Mouse (Mus musculus): ENCODE data around the gene Mrpl42. TPM values are rescaled to one million over a fixed set of nuclear protein-coding genes. Genes with fewer than 3 reads are reported as not detected.
A peak's percentile ranks its signal among the peaks of the same experiment; 100 is the strongest.

Gene Mrpl42
- total RNA-seq, 2 experiments from 2014 or later, result 81.7 to 84.0 TPM

DNA sequence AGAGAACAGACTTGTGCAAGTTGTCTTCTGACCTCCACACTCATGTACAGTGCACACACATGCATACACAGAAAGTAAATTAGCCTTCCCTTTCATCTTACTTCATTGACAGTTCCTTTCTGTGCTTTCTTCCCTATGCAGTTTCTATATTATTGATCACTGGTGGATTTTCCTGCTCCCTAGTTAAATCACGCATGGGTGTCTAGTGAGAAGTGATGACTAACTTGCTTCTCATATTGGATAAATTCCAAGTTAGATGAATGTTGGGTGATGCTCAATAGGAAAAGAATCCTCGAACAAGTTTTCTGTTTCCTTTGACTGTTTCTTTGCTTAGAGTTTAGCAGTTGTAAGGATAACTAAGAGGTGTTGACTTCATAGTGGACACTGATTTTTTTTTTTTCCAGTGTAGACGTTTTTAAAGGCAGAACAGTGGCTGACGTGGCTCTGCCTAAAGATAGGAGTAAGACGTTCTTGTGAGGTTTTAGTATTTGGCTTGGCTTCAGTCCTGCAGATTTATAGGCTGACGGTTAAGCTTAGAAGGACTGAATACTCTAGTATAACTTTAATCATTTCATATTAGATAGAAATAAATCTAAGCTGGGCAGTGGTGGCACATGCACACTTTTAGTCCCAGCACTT lies 23.4 kb upstream of the Mrpl42 start:
- no peak for DNase-seq (ENCODE audit: low spot score in 2 of 2)
- intact Hi-C loops (cut with DNase I), result no loop called here

GRCm38 (mm10) chr10:95517656-95518055 lies 15.9 kb upstream of the Mrpl42 start:
- DNase-seq (ENCODE audit: low spot score in 2 of 2), result no peak
- intact Hi-C loops (cut with DNase I), result no loop called here

GRCm38 (mm10) chr10:95515293-95515931 lies 13.7 kb upstream of the Mrpl42 start:
- no peak for DNase-seq (ENCODE audit: low spot score in 2 of 2)
- intact Hi-C loops (cut with DNase I), result no loop called here

DNA sequence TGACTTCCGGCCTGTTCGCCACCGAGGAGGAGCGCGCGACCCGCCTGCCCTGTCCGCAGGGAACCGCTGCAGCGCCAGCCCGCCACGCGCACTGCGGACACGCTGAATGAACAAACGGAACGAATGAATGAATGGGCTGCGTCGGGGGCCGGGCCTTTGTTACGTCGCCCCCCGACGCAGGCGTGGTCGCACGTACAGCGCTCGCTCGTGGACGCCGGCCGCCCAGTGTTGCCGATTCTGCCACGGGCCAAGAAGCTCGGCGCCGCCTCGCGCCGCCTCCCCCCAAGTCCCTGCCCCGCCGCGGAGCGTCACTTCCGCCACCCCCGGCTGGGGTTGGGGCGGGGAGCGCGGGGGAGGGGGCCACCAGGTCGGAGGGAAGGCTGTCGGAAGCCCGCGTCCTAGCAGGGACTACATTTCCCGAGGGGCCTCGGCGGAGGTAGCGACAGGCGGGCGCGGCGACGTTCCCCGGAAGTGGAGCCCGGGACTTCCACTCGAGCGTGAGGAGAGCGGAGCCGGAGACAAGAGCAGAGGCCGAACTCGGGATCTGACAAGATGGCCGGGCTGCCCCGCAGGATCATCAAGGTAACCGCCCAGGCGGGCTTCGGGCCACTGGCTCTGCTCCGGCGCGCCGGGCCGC lies 13.0 kb upstream of the Mrpl42 start, which contains the start of gene Ube2n:
Ube2n (plus strand) TSS at position 490 of the 637 bp plus-strand sequence.
- peak; percentile 97 to 98 for DNase-seq (ENCODE audit: low spot score in 2 of 2)
- intact Hi-C loops (cut with DNase I), result no loop called here

DNA sequence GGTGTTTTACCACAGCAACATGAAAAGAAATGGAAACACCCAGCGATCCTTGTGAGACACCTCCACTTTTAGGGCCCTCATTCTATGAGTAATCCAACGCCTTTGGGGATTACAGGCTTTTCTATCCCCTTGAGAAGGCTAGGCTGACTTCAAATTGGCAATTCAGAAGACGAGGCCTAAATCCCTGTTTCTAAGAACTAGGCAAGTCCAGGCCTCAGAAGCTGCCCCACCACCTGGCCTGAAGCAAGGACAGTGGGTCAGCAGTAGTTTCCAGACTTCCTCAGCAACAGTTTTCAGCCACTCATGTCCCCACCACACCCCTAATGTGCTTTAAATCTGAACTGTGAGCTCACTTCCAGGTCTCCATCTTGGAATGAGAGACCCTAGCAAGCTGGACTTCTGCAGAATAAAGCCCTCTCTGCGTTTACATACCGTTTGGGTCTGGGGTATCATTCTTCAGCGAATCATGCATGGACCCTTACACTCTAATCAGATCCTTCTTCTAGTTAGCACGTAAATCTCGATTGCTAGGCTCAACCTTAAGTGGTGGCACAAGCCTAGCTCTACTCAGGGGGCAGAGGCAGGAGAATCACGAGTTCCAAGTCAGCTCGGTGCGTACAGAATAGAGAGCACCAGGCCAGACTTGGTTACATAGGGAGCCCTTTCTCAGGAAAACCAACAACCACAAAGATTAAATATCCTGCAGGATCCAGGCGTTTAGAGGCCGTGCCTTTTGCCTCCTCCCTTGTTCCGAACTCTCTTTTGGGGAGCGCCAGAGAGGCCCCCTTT lies 12.2 kb upstream of the Mrpl42 start:
- intact Hi-C loops (cut with DNase I), result no loop called here
- DNase-seq (ENCODE audit: low spot score in 2 of 2), result no peak

DNA sequence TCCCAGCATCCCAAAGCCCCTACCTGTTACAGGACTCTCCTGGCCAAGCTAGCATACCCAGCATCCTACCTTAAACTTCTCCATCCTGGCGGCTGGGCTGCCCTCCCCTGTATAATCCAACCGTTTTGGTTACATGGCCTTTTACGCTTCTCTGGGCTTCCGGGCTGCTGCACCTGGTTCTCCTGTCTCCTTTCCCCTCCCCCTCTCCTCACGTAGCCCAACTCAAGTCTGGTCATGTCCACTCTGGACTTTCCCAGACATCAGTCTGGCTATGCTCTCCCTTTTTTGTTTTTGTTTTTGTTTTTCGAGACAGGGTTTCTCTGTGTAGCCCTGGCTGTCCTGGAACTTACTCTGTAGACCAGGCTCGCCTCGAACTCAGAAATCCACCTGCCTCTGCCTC lies 10.9 kb upstream of the Mrpl42 start:
- intact Hi-C loops (cut with DNase I), result no loop called here
- no peak for DNase-seq (ENCODE audit: low spot score in 2 of 2)

- DNase-seq (ENCODE audit: low spot score in 2 of 2), result no peak
- intact Hi-C loops (cut with DNase I), result no loop called here
Observed at GRCm38 (mm10) chr10:95509263-95509662, 7.5 kb upstream of the Mrpl42 start.

DNA sequence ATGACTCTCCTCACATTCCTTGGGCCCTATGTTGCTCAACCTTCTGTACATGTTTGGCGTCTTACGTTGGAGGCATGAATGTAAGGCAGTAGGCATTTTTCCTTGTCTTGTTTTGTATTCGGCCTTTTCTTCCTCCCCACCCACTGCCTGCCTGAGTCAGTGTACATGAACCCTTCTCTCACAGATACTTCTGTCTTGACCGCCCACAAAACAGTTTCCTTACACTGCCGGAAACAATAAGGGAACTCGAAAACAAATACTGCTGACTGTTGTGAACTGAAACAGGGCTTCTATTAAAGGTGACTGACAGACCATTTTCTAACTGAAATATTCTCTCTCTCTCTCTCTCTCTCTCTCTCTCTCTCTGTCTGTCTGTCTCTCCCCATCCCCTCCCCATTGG lies 7.1 kb upstream of the Mrpl42 start:
- intact Hi-C loops (cut with DNase I), result no loop called here
- DNase-seq (ENCODE audit: low spot score in 2 of 2), result no peak

GRCm38 (mm10) chr10:95508126-95508525 lies 6.4 kb upstream of the Mrpl42 start:
- intact Hi-C loops (cut with DNase I), result no loop called here
- DNase-seq (ENCODE audit: low spot score in 2 of 2), result no peak

DNA sequence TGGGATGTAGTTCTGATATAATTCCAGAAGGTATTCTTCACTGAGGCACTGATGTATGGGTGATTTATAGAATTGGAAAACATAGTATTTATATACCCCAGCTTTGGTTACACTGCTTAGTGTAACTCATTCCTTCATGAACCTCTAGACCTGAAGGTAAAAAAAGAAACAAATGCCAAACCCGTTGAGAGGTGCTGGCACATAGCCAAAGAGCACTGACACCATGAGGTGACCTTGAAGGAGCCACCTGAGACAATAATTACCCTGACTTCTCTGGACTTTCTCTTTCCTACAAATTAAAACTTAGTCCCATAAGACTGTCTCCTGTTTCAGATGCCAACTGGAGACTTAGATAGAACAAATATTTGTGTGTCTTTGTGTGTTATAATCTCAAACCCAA lies 2.6 kb upstream of the Mrpl42 start:
- DNase-seq (ENCODE audit: low spot score in 2 of 2), result no peak
- intact Hi-C loops (cut with DNase I), result no loop called here

DNA sequence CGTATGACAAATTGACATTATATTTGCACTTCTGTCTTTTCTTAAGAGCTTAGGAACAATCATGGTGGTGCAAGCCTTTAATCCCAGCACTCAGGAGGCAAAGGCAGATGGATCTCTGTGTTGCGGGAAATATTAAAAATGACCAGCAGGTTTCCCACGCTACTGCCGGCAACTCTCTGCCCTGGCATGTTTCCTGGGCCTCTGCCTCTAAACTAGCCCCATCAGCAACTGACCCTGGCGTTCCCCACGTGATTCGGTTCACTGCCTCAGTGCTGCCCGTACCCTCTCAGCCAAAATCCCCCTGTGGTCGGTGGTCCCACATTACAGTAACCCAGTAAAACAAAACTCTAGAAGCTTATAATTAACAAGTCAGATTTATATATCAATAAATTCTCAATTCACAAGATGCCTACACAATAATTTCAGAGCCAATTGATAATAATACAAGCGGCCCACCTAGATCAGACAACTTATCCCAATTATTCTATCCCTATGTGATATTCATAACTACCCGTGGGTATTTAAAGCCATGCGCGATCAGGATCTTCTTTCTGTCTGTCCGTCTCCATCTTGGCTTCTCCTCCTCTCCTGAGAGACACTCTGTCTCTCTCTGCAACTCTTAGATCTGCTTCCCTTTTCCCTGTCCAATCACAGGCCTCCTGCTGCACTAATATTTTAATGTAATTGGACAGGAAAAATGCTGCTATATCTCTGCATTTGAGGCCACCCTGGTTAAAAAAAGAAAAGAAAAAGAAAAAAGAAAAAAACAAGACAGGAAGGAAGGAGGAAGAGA lies 1.9 kb upstream of the Mrpl42 start:
- no peak for DNase-seq (ENCODE audit: low spot score in 2 of 2)
- intact Hi-C loops (cut with DNase I), result no loop called here

DNA sequence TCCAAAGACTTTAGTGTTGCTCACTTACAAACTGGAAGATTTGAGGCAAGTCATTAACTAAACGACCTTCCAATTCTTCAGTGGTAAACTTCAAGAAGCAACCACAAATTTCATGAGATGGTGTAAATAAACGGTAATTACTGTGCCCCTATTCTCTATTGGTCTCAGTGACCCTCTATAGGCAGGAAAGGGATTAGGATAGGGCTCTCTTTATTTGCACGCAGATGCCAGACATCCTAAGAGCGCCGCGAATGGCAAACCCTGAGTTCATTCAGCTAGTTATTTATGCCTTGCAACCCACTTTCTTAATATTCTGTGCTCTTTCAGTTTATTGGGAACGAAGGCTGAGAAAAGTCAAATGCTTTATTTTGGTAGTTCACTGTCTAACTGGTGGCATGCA lies 707 bp downstream of the Mrpl42 start:
- intact Hi-C loops (cut with DNase I), result no loop called here
- no peak for DNase-seq (ENCODE audit: low spot score in 2 of 2)

DNA sequence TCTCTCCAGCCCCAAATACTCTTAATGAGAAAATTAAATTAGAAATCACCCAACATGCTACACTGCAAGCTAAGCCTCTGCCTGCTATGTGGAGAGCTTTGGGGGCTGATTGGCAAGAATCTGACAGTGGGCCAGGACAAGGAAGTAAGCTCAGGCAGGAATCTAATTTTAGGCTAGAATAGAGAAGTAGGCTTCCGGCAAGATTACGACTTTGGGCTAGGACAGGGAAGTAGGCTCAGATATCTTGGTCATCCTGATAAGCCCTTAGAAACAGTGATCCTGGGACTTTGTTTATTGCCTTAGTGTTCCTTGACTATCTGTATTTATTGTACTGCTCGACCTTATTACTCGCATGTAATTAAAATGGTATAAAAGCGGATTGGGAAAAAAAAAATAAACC lies 7.5 kb downstream of the Mrpl42 start:
- intact Hi-C loops (cut with DNase I), result no loop called here
- no peak for DNase-seq (ENCODE audit: low spot score in 2 of 2)

DNA sequence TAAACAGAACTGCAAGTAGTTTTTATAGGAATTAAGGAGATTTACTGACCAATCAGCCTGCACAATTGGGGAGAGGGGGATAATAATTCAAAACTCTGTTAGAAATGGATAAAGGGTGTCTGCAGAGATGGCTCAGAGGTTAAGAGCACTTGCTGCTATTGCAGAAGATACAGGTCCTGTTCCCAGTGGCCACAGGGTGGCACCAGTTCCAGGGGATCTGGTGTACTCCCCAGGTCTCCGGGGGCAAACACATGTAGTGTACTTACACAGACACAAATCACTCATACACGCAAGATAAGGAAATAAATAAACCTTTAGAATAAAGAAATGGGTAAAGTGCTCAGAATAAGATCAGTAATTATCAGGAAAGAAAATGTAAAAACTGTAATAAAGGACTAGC lies 12.1 kb downstream of the Mrpl42 start:
- DNase-seq (ENCODE audit: low spot score in 2 of 2), result peak in 1 of 2 experiments; percentile 20
- intact Hi-C loops (cut with DNase I), result loop anchor here (10.0 kb wide), 1 partner anchor 405 kb away; no protein-coding TSS in a partner anchor

- intact Hi-C loops (cut with DNase I), result loop anchor here (5.0 to 10.0 kb wide), 3 partner anchors 253 to 390 kb away; no protein-coding TSS in a partner anchor
- DNase-seq (ENCODE audit: low spot score in 2 of 2), result no peak
Observed at GRCm38 (mm10) chr10:95477516-95477915, 24.2 kb downstream of the Mrpl42 start.

DNA sequence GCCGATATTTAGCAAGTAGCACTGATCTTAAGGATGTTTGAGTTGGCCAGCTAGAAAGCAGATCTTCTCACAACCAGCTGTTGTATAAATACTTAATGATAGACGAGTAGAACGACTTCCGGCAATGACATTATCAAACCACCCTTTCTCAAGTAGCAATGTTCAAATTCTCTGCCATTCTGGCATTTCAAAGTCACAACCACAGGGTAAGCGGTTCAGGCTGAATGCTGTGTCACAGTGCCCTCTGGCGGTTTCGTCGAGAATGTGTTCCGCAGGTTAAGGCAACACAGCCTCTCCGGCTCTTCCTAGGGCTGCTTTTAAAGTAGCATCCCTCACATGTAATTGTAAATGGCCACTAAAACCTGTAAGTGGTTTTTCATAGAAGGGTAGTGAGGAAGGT lies 25.8 kb downstream of the Mrpl42 start:
- intact Hi-C loops (cut with DNase I), result loop anchor here (1.0 to 10.0 kb wide), 4 partner anchors 251 to 485 kb away; no protein-coding TSS in a partner anchor
- peak; percentile 81 to 88 for DNase-seq (ENCODE audit: low spot score in 2 of 2)

DNA sequence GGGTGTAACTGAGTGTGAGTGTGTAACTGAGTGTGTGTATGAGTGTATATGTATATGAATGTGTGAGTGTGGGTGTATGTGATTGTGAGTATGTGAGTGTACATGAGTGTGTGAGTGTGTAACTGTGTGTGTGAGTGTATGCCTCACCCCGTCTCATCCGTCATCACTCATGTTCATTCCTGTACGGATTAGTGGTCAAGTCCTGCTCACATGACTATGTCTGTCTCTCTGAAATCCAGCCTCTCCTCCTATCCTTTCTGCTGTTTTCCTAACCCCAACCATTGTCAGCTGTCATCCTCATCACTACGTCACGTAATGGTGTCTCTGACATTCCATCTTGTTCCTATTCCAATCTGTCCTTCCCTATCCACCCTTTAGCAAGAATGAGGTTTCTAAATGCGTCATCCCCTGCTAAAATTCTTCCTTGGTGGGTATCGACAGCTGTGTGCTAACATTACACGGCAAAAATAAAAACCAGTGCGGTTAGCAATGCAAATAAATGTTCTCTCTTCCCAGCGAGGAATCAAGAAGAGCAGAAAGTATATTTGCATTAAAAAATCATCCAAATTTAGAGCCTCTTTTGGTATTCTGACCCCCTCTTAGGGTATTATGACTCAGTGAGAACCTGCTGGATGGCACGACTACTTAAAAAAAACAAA lies 29.7 kb downstream of the Mrpl42 start:
- intact Hi-C loops (cut with DNase I), result loop anchor here (2.0 to 10.0 kb wide), 2 partner anchors 55 to 247 kb away; partner anchors contain the start of gene Socs2
- DNase-seq (ENCODE audit: low spot score in 2 of 2), result peak; percentile 42 to 44

GRCm38 (mm10) chr10:95471186-95471585 lies 30.6 kb downstream of the Mrpl42 start:
- intact Hi-C loops (cut with DNase I), result loop anchor here (10.0 kb wide), 1 partner anchor 246 kb away; no protein-coding TSS in a partner anchor
- no peak for DNase-seq (ENCODE audit: low spot score in 2 of 2)

Data from left cerebral cortex, postnatal 14 days (tissue).